16 mouse cellular contexts compared by ENCODE assay signal in genomic region chrX:101983638-101984037, GRCm38 (mm10).
A peak's percentile ranks its signal among the peaks of the same experiment; 100 is the strongest.
DNase-seq lines count a peak whose midpoint lies in the region; ATAC-seq and TF ChIP-seq lines count a peak whose summit lies in the region.
"Had no signal": no experiment of that assay in that cellular context is flagged by ENCODE, and none has a peak within 500 bp of the region (broad histone marks: within the 10 kb centered on the region; RNA-seq: fewer than 3 reads in every experiment).

No protein-coding gene starts in this region.

- no peak for TF ChIP-seq CTCF in liver, postnatal 0 days (IDR thresholded peaks at IDR 0.05; ENCODE audit: low read depth)

- H3K4me2 ChIP-seq in liver, postnatal 0 days (ENCODE audit: low read depth, low read length) = no peak overlapping the region
- H3K4me2 ChIP-seq in liver, embryonic 12.5 days = no peak overlapping the region
- H3K4me2 ChIP-seq: forebrain, embryonic 15.5 days; hindbrain, embryonic 14.5 days; liver, embryonic 13.5 days had no signal

- peak; percentile 19 for DNase-seq in gastrocnemius, adult 18-20 months (ENCODE audit: low spot score)
- no peak for DNase-seq in gastrocnemius, postnatal 14 days
- no peak for DNase-seq in liver, postnatal 0 days
- DNase-seq in limb, embryonic 10.5 days (ENCODE audit: low spot score) = no peak
- DNase-seq in skeletal muscle tissue, adult 2 months (ENCODE audit: low read depth, low spot score) = peak; percentile 42
- DNase-seq in urinary bladder, postnatal 10 days (ENCODE audit: low spot score) = no peak
- DNase-seq: adrenal gland, postnatal 36 days; cerebellum, adult 11 months; kidney, adult 11 months; liver, embryonic 13.5 days had no signal

- no peak overlapping the region for H3K9ac ChIP-seq in liver, postnatal 0 days (replicated peaks)
- no peak overlapping the region for H3K9ac ChIP-seq in liver, embryonic 12.5 days
- H3K9ac ChIP-seq: forebrain, embryonic 15.5 days; hindbrain, embryonic 14.5 days; liver, embryonic 13.5 days had no signal

- intact Hi-C loops in gastrocnemius, postnatal 14 days (cut with DNase I; ENCODE audit: low total_unique reads) = loop anchor here (5.0 kb wide), 1 partner anchor 84 kb away; no protein-coding TSS in a partner anchor

- no peak overlapping the region for H3K4me3 ChIP-seq in liver, postnatal 0 days (ENCODE audit: low read depth, low read length)
- no peak overlapping the region for H3K4me3 ChIP-seq in liver, embryonic 12.5 days
- H3K4me3 ChIP-seq in limb, embryonic 10.5 days = no peak overlapping the region
- H3K4me3 ChIP-seq: forebrain, embryonic 15.5 days; liver, embryonic 13.5 days had no signal

- no peaks in the 10 kb centered on the region for H3K4me1 ChIP-seq in liver, postnatal 0 days (ENCODE audit: insufficient read depth)
- no peaks in the 10 kb centered on the region for H3K4me1 ChIP-seq in liver, embryonic 12.5 days
- peaks cover 30% of the 10 kb centered on the region for H3K4me1 ChIP-seq in limb, embryonic 10.5 days
- H3K4me1 ChIP-seq: liver, embryonic 13.5 days had no signal

- no peaks in the 10 kb centered on the region for H3K9me3 ChIP-seq in liver, postnatal 0 days (ENCODE audit: low read length)
- H3K9me3 ChIP-seq in liver, embryonic 12.5 days (replicated peaks) = no peaks in the 10 kb centered on the region
- no peaks in the 10 kb centered on the region for H3K9me3 ChIP-seq in limb, embryonic 10.5 days (replicated peaks)
- H3K9me3 ChIP-seq: forebrain, embryonic 15.5 days; liver, embryonic 13.5 days had no signal

- peak; percentile 67 for ATAC-seq in liver, postnatal 0 days
- no peak for ATAC-seq in liver, embryonic 12.5 days
- no peak for ATAC-seq in erythroid progenitor cell, adult 5-6 weeks (replicated peaks; ENCODE audit: low FRiP score, poor library complexity, severe bottlenecking)
- ATAC-seq: activated CD4-positive, CD25-positive, alpha-beta regulatory T cell, adult 4 months; forebrain, embryonic 15.5 days had no signal

- peak; percentile 77 for TF ChIP-seq EP300 in liver, postnatal 0 days (IDR thresholded peaks at IDR 0.05; ENCODE audit: low read depth)

- peaks cover 3% of the 10 kb centered on the region; the same call in 1 of the 2 replicates for H3K27me3 ChIP-seq in liver, postnatal 0 days (ENCODE audit: insufficient read depth, low read length)
- peaks cover 28% of the 10 kb centered on the region for H3K27me3 ChIP-seq in liver, embryonic 12.5 days (replicated peaks)
- peaks cover 97% of the 10 kb centered on the region for H3K27me3 ChIP-seq in limb, embryonic 10.5 days (ENCODE audit: low read depth, poor library complexity, severe bottlenecking)
- H3K27me3 ChIP-seq: CH12.LX; forebrain, embryonic 15.5 days had no signal

- WGBS in liver, postnatal 0 days (ENCODE audit: insufficient replicate concordance) = 58% methylated on average over 6 of the region's 6 CpGs
- WGBS in liver, embryonic 12.5 days (ENCODE audit: insufficient replicate concordance) = 39% methylated on average over 6 of the region's 6 CpGs
- 54% methylated on average over 6 of the region's 6 CpGs for WGBS in limb, embryonic 10.5 days

- H3K27ac ChIP-seq in liver, postnatal 0 days (ENCODE audit: low read depth) = no peak overlapping the region
- no peak overlapping the region for H3K27ac ChIP-seq in liver, embryonic 12.5 days
- 0 out of 2 replicates have a peak overlapping the region, but pooled peaks have one; percentile 28 for H3K27ac ChIP-seq in limb, embryonic 10.5 days
- H3K27ac ChIP-seq: forebrain, embryonic 15.5 days; hindbrain, embryonic 14.5 days; liver, embryonic 13.5 days had no signal

- H3K36me3 ChIP-seq in liver, postnatal 0 days (replicated peaks; ENCODE audit: insufficient read depth, low read length) = no peaks in the 10 kb centered on the region
- no peaks in the 10 kb centered on the region for H3K36me3 ChIP-seq in liver, embryonic 12.5 days
- no peaks in the 10 kb centered on the region for H3K36me3 ChIP-seq in limb, embryonic 10.5 days
- H3K36me3 ChIP-seq: forebrain, embryonic 15.5 days; liver, embryonic 13.5 days had no signal

Comparison
In these comparisons a context has a peak if more than half of its experiments do, and no peak if none do; other contexts are left out.
1. DNase-seq: peak in gastrocnemius, adult 18-20 months (single experiment) and skeletal muscle tissue, adult 2 months (single experiment); none in gastrocnemius, postnatal 14 days (single experiment), liver, postnatal 0 days (single experiment), limb, embryonic 10.5 days (single experiment) and urinary bladder, postnatal 10 days (single experiment).